Mouse (Mus musculus) stomach, embryonic 14.5 days (tissue): ENCODE data around the gene Mrap2. TPM values are rescaled to one million over a fixed set of nuclear protein-coding genes. Genes with fewer than 3 reads are reported as not detected.

Source experiments
- polyA plus RNA-seq: library from polyadenylated mRNA; unstranded; fragments of >200 nt; fragmentation: Nextera tagmentation; extraction: Ambion mirVana; gene quantifications from 2 replicates; pipeline ENCODE4 v1.2.1, GENCODE M21; 2014

The Mrap2 gene
- polyA plus RNA-seq, 1 experiment from 2014 or later, result not detected

Other genes starting within 250 kb of the Mrap2 start
- 0.57 and 1.3 TPM in 2 replicates for gene Ripply2, start 128.8 kb upstream of the Mrap2 start, polyA plus RNA-seq
- 43.9 and 49.7 TPM in 2 replicates for gene Cyb5r4, start 122.3 kb upstream of the Mrap2 start, polyA plus RNA-seq
- gene Cep162, start 111.2 kb downstream of the Mrap2 start, polyA plus RNA-seq, result 7.6 and 9.6 TPM in 2 replicates